Comparison of ENCODE assay signal across 8 mouse cellular contexts in the genomic region with DNA sequence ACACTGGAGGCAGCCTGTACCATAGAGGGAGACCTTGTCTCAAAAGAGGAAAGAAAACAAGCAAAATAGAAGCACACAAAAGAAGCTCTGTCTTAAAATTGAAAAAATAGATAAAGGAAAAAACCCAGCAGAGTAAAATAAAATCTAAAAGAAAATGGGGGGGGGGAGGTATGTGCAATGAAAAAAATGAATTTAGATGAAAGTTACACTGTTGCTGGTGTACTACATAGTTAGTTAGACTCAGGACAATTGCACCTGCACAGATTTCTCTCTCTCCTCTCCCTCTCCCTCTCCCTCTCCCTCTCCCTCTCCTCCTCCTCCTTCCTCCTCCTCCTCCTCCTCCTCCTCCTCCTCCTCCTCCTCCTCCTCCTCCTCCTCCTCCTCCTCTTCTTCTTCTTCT. TPM values are rescaled to one million over a fixed set of nuclear protein-coding genes. Genes with fewer than 3 reads are reported as not detected.
DNase-seq lines count a peak whose midpoint lies in the region; ATAC-seq and TF ChIP-seq lines count a peak whose summit lies in the region.

A gene (minus strand): TSS at position 101 of the 400 bp plus-strand sequence.

- TF ChIP-seq POLR2A in cortical plate, adult 2 months (IDR thresholded peaks at IDR 0.05; ENCODE audit: extremely low read depth, insufficient read depth, low read length): no peak

- peak within 1 kb of the TSS; percentile 75 for H3K4me2 ChIP-seq in heart, embryonic 14.5 days (ENCODE audit: low read length)
- H3K4me2 ChIP-seq in neural tube, embryonic 13.5 days: peak within 1 kb of the TSS; percentile 84

- no peak for TF ChIP-seq CTCF in left cerebral cortex, adult 2 months (IDR thresholded peaks at IDR 0.05)
- TF ChIP-seq CTCF in cortical plate, adult 2 months (IDR thresholded peaks at IDR 0.05; ENCODE audit: extremely low read depth, insufficient read depth, low read length): no peak

- peaks cover 12% of the 10 kb centered on the region; the same call in 1 of the 2 replicates for H3K4me1 ChIP-seq in cortical plate, adult 2 months (ENCODE audit: control insufficient read depth, insufficient read depth, low read length)
- peaks cover 8 to 27% of the 10 kb centered on the region in 2 experiments; a peak in 3 of 4 replicates for H3K4me1 ChIP-seq in heart, embryonic 14.5 days (ENCODE audit: control insufficient read depth in 2 of 2, insufficient read depth in 2 of 2, low read length in 2 of 2)
- peaks cover 35% of the 10 kb centered on the region for H3K4me1 ChIP-seq in neural tube, embryonic 13.5 days (replicated peaks)

- peak within 1 kb of the TSS; percentile 99 for H3K27ac ChIP-seq in left cerebral cortex, adult 2 months
- H3K27ac ChIP-seq in cortical plate, adult 2 months (ENCODE audit: insufficient read depth, low read length): peak within 1 kb of the TSS; percentile 62; the same call in 1 of the 2 replicates
- H3K27ac ChIP-seq in heart, embryonic 14.5 days (replicated peaks in 1 of 2; ENCODE audit: control insufficient read depth in 1 of 2, insufficient read depth in 1 of 2, low read depth in 2 of 2, low read length in 2 of 2): peak within 1 kb of the TSS; percentile 71 to 99
- peak within 1 kb of the TSS; percentile 99 for H3K27ac ChIP-seq in neural tube, embryonic 13.5 days (replicated peaks)

- H3K27me3 ChIP-seq in heart, embryonic 14.5 days (ENCODE audit: control insufficient read depth, insufficient read depth, low read length): no peaks in the 10 kb centered on the region
- H3K27me3 ChIP-seq in neural tube, embryonic 13.5 days: no peaks in the 10 kb centered on the region

- no peak for DNase-seq in left cerebral cortex, adult 2 months (ENCODE audit: extremely low spot score in 1 of 2, low spot score in 2 of 2)
- DNase-seq in left cerebral cortex, adult 11 months (ENCODE audit: low spot score): no peak
- DNase-seq in left cerebral cortex, postnatal 36 days (ENCODE audit: low spot score in 2 of 2): no peak
- no peak for DNase-seq in cerebellum, adult 11 months
- no peak for DNase-seq in cerebellum, adult 9-10 months

- ATAC-seq in heart, embryonic 14.5 days (ENCODE audit: insufficient number of reproducible peaks, insufficient read depth, low FRiP score, low read depth): no peak
- no peak for ATAC-seq in neural tube, embryonic 13.5 days (ENCODE audit: low read depth)

- H3K9me3 ChIP-seq in heart, embryonic 14.5 days (ENCODE audit: control insufficient read depth, low read length): no peaks in the 10 kb centered on the region
- no peaks in the 10 kb centered on the region for H3K9me3 ChIP-seq in neural tube, embryonic 13.5 days

- intact Hi-C loops in left cerebral cortex, adult 2 months (cut with DNase I): loop anchor here (1.0 to 5.0 kb wide), 5 partner anchors 18 to 216 kb away; a partner anchor contains a TSS
- intact Hi-C loops in left cerebral cortex, postnatal 36 days (cut with DNase I): loop anchor here (2.0 to 5.0 kb wide), 4 partner anchors 46 to 701 kb away; a partner anchor contains a TSS

- no peaks in the 10 kb centered on the region for H3K36me3 ChIP-seq in heart, embryonic 14.5 days (ENCODE audit: control insufficient read depth, insufficient read depth, low read length)
- no peaks in the 10 kb centered on the region for H3K36me3 ChIP-seq in neural tube, embryonic 13.5 days

- H3K4me3 ChIP-seq in left cerebral cortex, adult 2 months: peak within 1 kb of the TSS; percentile 85
- peak within 1 kb of the TSS; percentile 90 for H3K4me3 ChIP-seq in cortical plate, adult 2 months (ENCODE audit: insufficient read depth, low read length)
- H3K4me3 ChIP-seq in heart, embryonic 14.5 days (ENCODE audit: control insufficient read depth in 1 of 2, insufficient read depth in 1 of 2, low read depth in 1 of 2, low read length in 2 of 2): peak within 1 kb of the TSS; percentile 72 to 97
- peak within 1 kb of the TSS; percentile 69 for H3K4me3 ChIP-seq in neural tube, embryonic 13.5 days

- H3K9ac ChIP-seq in heart, embryonic 14.5 days (ENCODE audit: low read length): peak within 1 kb of the TSS; percentile 97
- H3K9ac ChIP-seq in neural tube, embryonic 13.5 days: peak within 1 kb of the TSS; percentile 98

RNA-seq across cellular contexts. Expression of the gene that starts here (rescaled TPM):
- 10 to 100 TPM; 82.6 to 91.9 TPM for total RNA-seq in left cerebral cortex, adult 2 months (2021)
- 63.7 and 66.4 TPM in 2 replicates for polyA plus RNA-seq in cortical plate, adult 2 months (2012; rRNA removed)
- 14.3 and 15.6 TPM in 2 replicates for polyA plus RNA-seq in heart, embryonic 14.5 days (2014; fragmentation: Nextera tagmentation; extraction: Ambion mirVana)
- total RNA-seq in left cerebral cortex, postnatal 36 days (2021): 10 to 100 TPM; 80.5 to 87.8 TPM
- polyA plus RNA-seq in neural tube, embryonic 13.5 days (2015; fragmentation: Nextera tagmentation; extraction: Ambion mirVana): 18.8 and 18.9 TPM in 2 replicates
